Mouse (Mus musculus): ENCODE results near the gene Eif4a3. TPM values are rescaled to one million over a fixed set of nuclear protein-coding genes. Genes with fewer than 3 reads are reported as not detected.

Gene Eif4a3
- not detected in 2 replicates for polyA plus RNA-seq (2012; ENCODE audit: insufficient read depth, insufficient read length, low replicate concordance, missing spikeins)

DNA sequence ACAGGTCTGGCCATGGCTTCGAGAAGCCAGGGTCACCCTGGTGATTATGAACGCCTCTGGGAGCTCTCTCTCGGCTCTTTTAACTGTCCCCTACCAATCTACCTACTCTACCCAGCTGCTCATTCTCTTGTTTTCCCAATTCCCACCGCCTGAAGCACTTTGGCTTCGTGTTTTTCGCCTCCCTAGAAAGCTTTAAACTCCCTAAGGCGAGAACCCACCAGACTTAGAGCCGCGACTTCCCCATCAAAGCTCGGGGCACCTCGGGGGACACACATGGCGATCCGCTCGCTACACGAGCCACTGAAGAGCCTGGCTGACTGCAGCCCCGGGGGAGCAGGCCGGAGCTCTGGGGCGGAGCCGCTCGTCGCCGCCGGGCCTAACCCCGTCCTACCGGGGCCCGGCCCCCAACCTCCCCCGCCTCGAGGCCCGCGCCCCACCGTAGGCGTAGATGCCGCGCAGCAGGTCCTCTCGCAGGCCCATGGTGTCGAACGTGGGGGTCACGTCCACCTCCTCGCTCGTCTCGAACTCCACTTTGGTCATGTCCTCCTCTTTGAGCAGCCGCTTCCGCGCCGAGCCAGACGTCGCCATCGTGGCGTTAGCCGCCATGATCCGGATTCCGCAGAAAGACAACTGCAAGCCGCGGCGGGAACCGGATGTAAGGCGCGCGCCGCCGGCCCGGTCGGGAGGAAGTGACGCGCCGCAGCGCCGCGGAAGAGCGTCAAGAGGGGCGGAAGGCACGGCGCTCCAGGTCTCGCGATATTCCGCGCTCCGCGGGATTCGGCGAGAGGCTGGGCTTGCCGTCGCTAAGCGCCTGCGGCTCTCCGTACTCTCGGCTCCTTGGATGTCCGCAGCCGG is at the start of gene Eif4a3:
TSS of gene Eif4a3 (minus strand) at position 699 of the 855 bp plus-strand sequence.
- WGBS, result under 1% methylated on average over 87 of the region's 89 CpGs
- H3K27ac ChIP-seq (ENCODE audit: insufficient read depth, low read depth, low read length), result peak within 1 kb of the TSS; percentile 93
- peak within 1 kb of the TSS; percentile 75 for H3K4me3 ChIP-seq (ENCODE audit: insufficient read depth, low read depth, low read length)
- peaks cover 9% of the 10 kb centered on the region for H3K4me1 ChIP-seq (ENCODE audit: control insufficient read depth, insufficient read depth, low read length)
- TF ChIP-seq POLR2A (IDR thresholded peaks at IDR 0.05; ENCODE audit: insufficient read depth, low read depth, low read length), result peak; percentile 97; the same call in 1 of the 2 replicates
- no peak for TF ChIP-seq CTCF (IDR thresholded peaks at IDR 0.05; ENCODE audit: insufficient read depth, low read depth, low read length)

DNA sequence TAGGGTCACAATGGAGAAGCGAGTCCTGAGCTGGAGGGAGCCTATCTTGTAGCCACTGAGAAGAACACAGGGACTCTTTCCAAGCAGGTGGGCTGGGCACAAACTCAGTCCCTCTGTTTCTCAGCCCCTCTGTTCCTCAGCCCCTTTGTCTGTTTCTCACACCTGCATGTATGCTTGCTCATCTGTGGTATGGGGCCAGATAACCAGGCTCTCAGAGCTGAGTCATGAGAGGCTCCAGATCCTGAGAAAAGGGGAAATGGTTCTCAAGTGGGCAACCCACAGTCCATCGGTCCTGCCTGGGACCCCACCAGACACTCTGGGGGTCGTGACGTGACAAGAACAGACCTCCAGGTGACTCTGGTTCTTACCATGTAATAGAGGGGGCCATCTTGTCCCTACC is 47.2 kb upstream of the Eif4a3 start:
- WGBS, result 94% methylated on average over 4 of the region's 4 CpGs
- no peak overlapping the region for H3K4me3 ChIP-seq (ENCODE audit: insufficient read depth, low read depth, low read length)
- H3K4me1 ChIP-seq (ENCODE audit: control insufficient read depth, insufficient read depth, low read length), result peaks cover 9% of the 10 kb centered on the region; the same call in 1 of the 2 replicates
- no peak for TF ChIP-seq POLR2A (IDR thresholded peaks at IDR 0.05; ENCODE audit: insufficient read depth, low read depth, low read length)
- no peak overlapping the region for H3K27ac ChIP-seq (ENCODE audit: insufficient read depth, low read depth, low read length)

GRCm38 (mm10) chr11:119344865-119345264 is 45.0 kb upstream of the Eif4a3 start:
- no peak for TF ChIP-seq CTCF (IDR thresholded peaks at IDR 0.05; ENCODE audit: insufficient read depth, low read depth, low read length)
- TF ChIP-seq POLR2A (IDR thresholded peaks at IDR 0.05; ENCODE audit: insufficient read depth, low read depth, low read length), result no peak
- WGBS, result 61% methylated on average over 6 of the region's 6 CpGs
- H3K4me1 ChIP-seq (ENCODE audit: control insufficient read depth, insufficient read depth, low read length), result peaks cover 9% of the 10 kb centered on the region; the same call in 1 of the 2 replicates
- H3K27ac ChIP-seq (ENCODE audit: insufficient read depth, low read depth, low read length), result no peak overlapping the region
- H3K4me3 ChIP-seq (ENCODE audit: insufficient read depth, low read depth, low read length), result no peak overlapping the region

GRCm38 (mm10) chr11:119344178-119344577 is 44.3 kb upstream of the Eif4a3 start:
- no peak overlapping the region for H3K4me3 ChIP-seq (ENCODE audit: insufficient read depth, low read depth, low read length)
- peaks cover 9% of the 10 kb centered on the region; the same call in 1 of the 2 replicates for H3K4me1 ChIP-seq (ENCODE audit: control insufficient read depth, insufficient read depth, low read length)
- WGBS, result 87% methylated on average over 8 of the region's 8 CpGs
- no peak overlapping the region for H3K27ac ChIP-seq (ENCODE audit: insufficient read depth, low read depth, low read length)
- TF ChIP-seq CTCF (IDR thresholded peaks at IDR 0.05; ENCODE audit: insufficient read depth, low read depth, low read length) (no peak), POLR2A (IDR thresholded peaks at IDR 0.05; ENCODE audit: insufficient read depth, low read depth, low read length) (no peak)

GRCm38 (mm10) chr11:119339637-119340036 is 39.7 kb upstream of the Eif4a3 start:
- WGBS, result 6% methylated on average over 5 of the region's 5 CpGs
- TF ChIP-seq POLR2A (IDR thresholded peaks at IDR 0.05; ENCODE audit: insufficient read depth, low read depth, low read length) (no peak), CTCF (IDR thresholded peaks at IDR 0.05; ENCODE audit: insufficient read depth, low read depth, low read length) (no peak)
- Histone ChIP-seq H3K4me1 (ENCODE audit: control insufficient read depth, insufficient read depth, low read length) (peaks cover 4% of the 10 kb centered on the region; the same call in 1 of the 2 replicates), H3K4me3 (ENCODE audit: insufficient read depth, low read depth, low read length) (no peak overlapping the region), H3K27ac (ENCODE audit: insufficient read depth, low read depth, low read length) (no peak overlapping the region)

DNA sequence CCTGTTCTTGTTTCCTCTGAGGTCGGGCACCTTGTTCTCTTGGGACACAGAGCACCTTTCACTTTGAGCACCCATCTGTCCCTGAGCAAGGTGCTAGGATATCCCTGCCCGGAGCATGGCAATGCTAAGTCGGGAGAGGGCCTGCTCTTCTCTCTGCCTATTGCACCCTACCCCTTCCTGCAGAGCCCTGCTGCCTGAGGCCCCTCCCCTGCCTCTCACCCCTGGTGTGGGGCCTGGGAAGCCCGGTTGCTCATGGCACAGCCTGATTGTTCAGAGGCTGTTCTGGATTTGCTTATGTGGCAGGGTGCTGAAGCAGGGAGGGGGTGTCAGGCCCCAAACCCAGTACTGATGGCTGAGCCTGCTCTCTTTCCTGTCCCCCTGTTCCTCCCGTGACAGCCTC is 39.3 kb upstream of the Eif4a3 start:
- WGBS, result 54% methylated on average over 5 of the region's 5 CpGs
- Histone ChIP-seq H3K4me1 (ENCODE audit: control insufficient read depth, insufficient read depth, low read length) (no peaks in the 10 kb centered on the region), H3K27ac (ENCODE audit: insufficient read depth, low read depth, low read length) (no peak overlapping the region), H3K4me3 (ENCODE audit: insufficient read depth, low read depth, low read length) (no peak overlapping the region)
- no peak for TF ChIP-seq CTCF (IDR thresholded peaks at IDR 0.05; ENCODE audit: insufficient read depth, low read depth, low read length)
- no peak for TF ChIP-seq POLR2A (IDR thresholded peaks at IDR 0.05; ENCODE audit: insufficient read depth, low read depth, low read length)

GRCm38 (mm10) chr11:119338271-119339059 is 38.6 kb upstream of the Eif4a3 start:
- TF ChIP-seq POLR2A (IDR thresholded peaks at IDR 0.05; ENCODE audit: insufficient read depth, low read depth, low read length) (no peak), CTCF (IDR thresholded peaks at IDR 0.05; ENCODE audit: insufficient read depth, low read depth, low read length) (no peak)
- H3K27ac ChIP-seq (ENCODE audit: insufficient read depth, low read depth, low read length), result no peak overlapping the region
- 78% methylated on average over 10 of the region's 10 CpGs for WGBS
- H3K4me1 ChIP-seq (ENCODE audit: control insufficient read depth, insufficient read depth, low read length), result no peaks in the 10 kb centered on the region
- H3K4me3 ChIP-seq (ENCODE audit: insufficient read depth, low read depth, low read length), result no peak overlapping the region

- WGBS, result 56% methylated on average over 3 of the region's 3 CpGs
- no peak overlapping the region for H3K27ac ChIP-seq (ENCODE audit: insufficient read depth, low read depth, low read length)
- no peak for TF ChIP-seq CTCF (IDR thresholded peaks at IDR 0.05; ENCODE audit: insufficient read depth, low read depth, low read length)
- TF ChIP-seq POLR2A (IDR thresholded peaks at IDR 0.05; ENCODE audit: insufficient read depth, low read depth, low read length), result no peak
- no peaks in the 10 kb centered on the region for H3K4me1 ChIP-seq (ENCODE audit: control insufficient read depth, insufficient read depth, low read length)
- no peak overlapping the region for H3K4me3 ChIP-seq (ENCODE audit: insufficient read depth, low read depth, low read length)
These were observed 32.1 kb upstream of the Eif4a3 start for GRCm38 (mm10) chr11:119331970-119332369.

DNA sequence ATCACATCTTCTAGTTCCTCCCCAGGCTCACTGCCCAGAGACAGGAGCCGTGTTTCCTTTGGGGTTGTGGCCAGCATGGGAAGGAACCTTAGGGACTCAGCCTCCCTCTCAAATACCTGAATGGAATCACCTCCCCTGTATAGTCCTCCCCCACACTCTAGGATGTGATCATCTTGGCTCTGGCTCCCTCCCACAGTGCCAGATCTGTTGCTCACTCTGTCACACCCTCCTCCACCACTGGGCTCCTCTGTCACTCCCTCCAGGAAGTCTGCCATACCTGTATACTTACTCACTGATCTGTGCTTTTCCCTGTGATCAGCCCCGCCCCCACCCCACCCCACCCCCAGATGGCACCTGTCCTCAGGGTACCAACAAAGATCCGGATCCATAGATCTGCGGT is 30.7 kb upstream of the Eif4a3 start:
- TF ChIP-seq POLR2A (IDR thresholded peaks at IDR 0.05; ENCODE audit: insufficient read depth, low read depth, low read length) (no peak), CTCF (IDR thresholded peaks at IDR 0.05; ENCODE audit: insufficient read depth, low read depth, low read length) (no peak)
- WGBS, result 66% methylated on average over 4 of the region's 4 CpGs
- no peaks in the 10 kb centered on the region for H3K4me1 ChIP-seq (ENCODE audit: control insufficient read depth, insufficient read depth, low read length)
- no peak overlapping the region for H3K27ac ChIP-seq (ENCODE audit: insufficient read depth, low read depth, low read length)
- H3K4me3 ChIP-seq (ENCODE audit: insufficient read depth, low read depth, low read length), result no peak overlapping the region

Measured in olfactory bulb, adult 2 months (tissue).